Mouse (Mus musculus): Measurements from ENCODE around the gene Nasp.

Gene Nasp

DNA sequence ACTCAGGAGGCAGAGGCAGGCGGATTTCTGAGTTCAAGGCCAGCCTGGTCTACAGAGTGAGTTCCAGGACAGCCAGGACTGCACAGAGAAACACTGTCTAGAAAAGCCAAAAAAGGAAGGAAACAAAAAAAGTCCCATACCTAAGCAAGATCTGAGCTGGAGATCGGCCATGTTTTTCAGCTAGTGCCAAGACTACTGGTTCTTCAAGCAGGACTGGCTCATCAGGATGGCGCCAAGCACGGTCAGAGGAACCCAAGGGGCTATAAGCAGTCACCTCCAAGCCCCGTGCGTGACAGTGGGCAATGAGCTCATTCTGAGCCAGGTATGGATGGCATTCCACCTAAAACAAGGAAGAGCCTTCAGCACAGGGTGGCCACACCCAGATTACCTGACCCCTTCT, 11.1 kb upstream of the Nasp start:
- DNase-seq (ENCODE audit: inconsistent age in 2 of 2, low spot score in 1 of 2) = peak in 1 of 2 experiments; percentile 19

DNA sequence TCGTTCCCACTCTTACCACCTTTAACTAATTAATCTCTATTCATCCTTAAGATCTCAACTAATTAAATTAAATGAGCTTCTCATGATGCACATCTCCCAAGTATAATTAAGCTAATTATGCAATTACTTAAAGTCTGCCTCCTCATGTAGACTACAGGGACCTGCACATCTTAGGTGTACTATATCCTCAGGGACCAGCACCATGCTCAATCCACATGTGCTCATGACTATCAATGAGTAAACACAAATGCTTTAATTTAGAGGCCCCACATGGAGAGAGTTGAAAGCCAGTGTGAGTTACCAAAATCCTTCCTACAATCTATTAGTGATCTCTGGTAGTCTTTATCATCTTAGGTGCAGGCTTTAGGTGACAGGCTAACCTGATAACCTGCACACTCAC, 7.5 kb upstream of the Nasp start:
- DNase-seq (ENCODE audit: inconsistent age in 2 of 2, low spot score in 1 of 2) = peak in 1 of 2 experiments; percentile 19

DNA sequence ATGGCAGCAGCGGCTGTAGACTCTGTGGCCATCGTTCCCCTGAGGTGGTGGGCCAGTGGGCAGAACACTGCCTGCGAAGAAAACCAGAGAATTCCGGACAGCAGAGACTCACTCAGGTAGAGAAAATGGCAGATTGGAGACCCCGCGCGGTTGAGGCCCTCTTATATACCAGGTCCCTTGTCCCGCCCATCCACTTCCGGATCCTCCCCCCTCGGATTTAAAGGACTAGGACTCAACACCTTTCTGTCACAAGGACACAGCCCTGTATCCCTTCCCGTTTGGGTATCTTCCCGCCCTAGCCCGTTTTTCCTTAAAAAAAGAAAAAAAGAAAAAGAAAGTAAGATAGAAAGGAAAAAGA, 403 bp downstream of the Nasp start:
- peak; percentile 90 to 98 for DNase-seq (ENCODE audit: inconsistent age in 2 of 2, low spot score in 1 of 2)

DNA sequence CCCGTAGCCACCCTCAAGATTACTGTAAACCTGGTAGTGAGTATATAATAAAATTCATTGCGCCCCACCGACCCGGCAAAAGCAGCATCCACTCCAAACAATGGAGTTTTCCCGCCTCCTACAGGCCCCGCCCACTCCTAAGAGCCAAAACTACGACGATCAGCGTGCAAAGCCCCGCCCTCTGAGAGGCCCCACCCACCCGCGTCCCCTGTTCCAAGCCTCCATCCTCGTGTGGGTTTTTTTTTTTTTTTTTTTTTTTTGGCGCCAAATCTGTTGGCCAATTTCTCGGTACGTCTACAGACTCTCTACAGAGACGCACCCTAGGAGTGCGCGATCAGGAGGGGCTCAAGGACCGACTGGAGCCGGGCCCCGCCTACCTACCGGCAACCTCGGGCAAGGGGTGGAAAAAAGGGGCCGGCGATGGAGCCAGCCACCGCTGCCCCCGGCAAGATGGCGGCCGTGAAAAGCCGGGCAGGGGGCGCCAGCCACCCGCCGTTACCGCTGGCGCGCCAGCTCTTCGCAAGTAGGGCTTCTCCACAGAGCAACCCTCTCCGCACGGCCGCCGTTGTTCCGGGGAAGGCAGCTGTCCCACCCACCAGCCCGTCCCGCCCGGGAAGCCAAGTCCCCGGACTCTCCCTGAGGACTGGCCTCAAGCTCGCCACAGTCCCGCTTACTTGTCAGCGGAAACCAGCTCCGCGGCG, 933 bp downstream of the Nasp start:
- DNase-seq (ENCODE audit: inconsistent age in 2 of 2, low spot score in 1 of 2) = peak; percentile 80 to 93

DNA sequence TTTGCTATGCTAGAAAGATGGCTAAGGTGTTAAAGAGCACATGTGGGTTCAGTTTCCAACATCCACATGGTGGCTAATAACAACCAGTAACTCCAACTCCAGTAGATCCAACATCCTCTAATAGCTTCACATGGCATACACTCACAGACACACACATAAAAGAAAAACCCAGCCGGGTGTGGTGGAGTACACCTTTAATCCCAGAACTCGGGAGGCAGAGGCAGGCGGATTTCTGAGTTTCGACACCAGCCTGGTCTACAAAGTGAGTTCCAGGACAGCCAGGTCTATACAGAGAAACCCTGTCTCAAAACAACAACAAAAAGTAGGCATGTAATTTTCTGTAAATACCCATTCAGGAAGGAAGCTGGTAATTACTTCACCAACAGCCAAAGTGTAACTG, 2.9 kb downstream of the Nasp start:
- DNase-seq (ENCODE audit: inconsistent age in 2 of 2, low spot score in 1 of 2) = no peak

DNA sequence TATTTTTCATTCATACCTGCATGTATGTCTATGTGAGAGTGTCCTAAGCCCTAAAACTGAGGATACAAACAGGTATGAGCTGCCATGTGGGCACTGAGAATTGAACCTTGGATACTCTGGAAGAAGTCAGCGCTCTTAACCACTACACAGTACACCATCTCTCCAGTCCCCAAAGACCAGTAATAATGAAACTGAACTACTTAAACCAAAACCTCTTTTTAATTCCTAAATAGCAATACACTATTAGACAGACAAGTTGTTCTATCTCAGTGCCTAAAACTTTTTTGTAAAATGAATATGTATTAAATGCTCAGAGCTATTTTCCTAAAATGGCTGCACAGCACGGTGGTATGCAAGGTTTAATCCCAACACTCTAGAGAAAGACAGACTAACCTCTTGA, 12.5 kb downstream of the Nasp start:
- DNase-seq (ENCODE audit: inconsistent age in 2 of 2, low spot score in 1 of 2) = no peak

DNA sequence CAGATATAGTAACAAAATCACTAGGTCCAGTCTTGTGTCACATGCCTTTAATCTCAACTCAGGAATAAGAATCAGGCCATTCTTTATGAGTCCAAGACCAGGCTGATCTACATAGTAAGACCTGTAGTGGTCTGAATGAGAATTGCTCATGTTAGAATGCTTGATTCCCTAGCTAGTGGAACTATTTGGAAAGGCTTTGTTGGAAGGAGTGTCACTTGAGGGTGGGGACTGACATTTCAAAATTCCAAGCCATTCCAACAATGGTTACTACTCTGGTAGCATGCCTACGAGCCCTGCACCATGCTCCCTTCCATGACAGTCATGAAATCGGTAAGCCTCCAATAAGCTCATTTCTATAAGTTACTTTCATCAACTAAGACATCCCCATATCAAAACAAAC, 15.1 kb downstream of the Nasp start:
- DNase-seq (ENCODE audit: inconsistent age in 2 of 2, low spot score in 1 of 2) = no peak

DNA sequence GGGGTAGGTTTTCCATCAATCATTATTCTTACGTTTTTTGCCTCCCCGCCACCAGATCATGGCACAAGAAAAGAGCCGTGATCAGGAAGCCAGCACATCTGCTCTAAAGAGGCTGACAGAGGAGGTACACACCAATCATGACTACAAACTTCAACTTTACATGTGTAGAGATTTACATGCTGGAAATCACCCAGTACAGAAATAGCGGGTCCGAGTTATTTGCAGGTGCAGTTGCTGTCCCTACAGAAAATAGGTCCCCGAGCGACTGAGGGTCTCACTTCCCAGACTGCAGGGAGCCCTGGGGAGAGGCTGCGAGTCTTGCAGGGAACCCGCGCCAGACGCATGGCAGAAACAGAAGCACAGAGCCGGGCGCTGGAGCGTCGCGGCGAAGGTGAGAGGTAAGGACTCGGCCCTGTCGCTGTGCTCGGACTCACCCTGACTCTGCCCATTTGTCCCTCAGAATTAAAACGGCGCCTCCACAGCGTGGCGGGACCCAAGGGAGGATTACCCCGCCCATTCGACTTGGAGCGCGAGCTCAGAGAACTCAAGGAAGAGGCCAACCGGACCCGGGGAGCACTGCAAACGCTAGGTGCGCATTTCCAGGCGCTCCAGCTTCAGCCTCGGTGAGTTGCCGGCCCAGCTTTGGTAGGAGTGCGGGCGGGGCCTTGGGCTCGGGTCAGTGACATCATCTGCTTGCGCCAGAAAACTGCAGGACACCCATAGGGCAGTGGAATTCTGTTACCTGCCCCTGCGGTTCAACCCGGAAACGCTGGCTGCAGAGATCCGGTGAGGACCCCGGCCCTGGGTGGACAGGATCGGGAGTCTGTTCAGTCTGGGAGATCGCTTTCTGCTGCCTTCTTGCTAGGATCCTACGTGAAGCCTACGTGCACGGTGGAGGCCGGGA, 30.5 kb downstream of the Nasp start:
- peak; percentile 94 to 97 for DNase-seq (ENCODE audit: inconsistent age in 2 of 2, low spot score in 1 of 2)

DNA sequence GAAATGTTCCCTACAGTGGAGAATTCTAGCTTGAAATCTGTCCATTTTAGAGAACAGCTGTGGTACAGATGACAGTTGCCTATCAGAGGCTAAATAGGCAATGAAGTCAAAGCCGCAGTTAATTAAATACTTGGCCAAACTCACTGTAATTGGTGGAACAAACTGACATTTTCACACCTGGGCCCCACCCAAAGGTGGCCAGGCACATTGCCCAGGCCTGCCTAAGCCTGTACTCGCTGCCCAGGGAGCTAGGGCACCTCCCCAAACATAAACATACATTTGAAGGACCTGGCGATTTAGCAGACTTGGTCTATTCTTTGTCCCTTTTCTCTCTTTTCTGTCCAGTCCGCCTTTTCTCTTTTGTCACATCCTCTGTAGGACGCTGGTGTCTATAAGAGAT, 31.4 kb downstream of the Nasp start, which contains the start of gene Ccdc17:
Gene Ccdc17 (plus strand): TSS at position 276 of the 400 bp plus-strand sequence.
- DNase-seq (ENCODE audit: inconsistent age in 2 of 2, low spot score in 1 of 2) = no peak

DNA sequence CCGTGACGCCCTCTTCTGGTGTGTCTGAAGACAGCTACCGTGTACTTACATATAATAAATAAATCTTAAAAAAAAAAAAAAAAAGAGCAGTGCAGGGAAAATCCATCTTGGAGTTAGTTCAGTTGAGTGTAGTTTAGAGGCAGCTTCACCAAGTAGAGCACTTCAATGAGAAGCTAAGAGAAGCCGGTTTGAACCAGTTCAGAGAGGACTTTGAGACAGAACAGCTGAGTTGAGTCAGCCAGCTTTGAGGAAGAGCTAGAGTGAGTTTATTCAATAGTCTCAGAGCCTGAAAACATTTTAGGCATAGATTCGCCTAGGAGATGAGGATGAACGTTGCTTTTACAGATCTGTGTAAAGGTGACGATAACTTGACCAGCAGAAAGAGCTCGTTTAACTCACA, 31.9 kb downstream of the Nasp start:
- no peak for DNase-seq (ENCODE audit: inconsistent age in 2 of 2, low spot score in 1 of 2)

DNA sequence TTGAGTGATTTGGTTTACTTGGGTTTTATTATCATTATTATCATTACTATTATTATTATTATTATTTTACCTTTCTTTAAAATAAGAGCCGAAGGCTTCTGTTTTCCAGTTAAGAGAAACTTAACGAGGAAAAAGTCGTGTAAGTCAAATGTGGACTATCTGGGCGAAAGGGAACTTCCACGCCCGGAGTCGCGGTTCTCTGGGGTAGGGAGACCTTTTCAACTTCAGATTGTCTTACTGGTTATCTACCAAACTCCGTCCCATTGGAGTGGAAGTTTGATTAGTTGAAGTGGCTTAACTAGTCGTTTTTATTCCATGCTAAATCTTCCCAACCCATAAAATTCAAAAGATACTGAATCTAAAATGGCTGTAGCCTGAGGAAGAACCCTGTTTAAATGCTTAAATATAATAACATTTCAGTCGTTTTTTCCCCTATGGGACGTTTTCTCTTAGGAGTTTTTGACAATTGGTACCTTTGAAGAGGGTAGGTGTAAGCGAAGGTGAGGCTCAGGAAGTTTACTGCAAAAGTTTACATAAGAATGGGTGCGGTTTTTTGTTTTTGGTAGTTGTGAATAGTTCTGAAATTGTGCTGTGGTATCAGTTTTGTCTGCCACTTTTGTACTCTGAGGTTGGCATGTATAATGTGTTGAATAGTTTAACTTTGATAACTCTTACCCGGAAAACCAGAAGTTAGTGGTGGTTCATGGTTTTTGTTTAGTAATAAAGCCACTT, 69.4 kb downstream of the Nasp start:
- no peak for DNase-seq (ENCODE audit: inconsistent age in 2 of 2, low spot score in 1 of 2)

DNA sequence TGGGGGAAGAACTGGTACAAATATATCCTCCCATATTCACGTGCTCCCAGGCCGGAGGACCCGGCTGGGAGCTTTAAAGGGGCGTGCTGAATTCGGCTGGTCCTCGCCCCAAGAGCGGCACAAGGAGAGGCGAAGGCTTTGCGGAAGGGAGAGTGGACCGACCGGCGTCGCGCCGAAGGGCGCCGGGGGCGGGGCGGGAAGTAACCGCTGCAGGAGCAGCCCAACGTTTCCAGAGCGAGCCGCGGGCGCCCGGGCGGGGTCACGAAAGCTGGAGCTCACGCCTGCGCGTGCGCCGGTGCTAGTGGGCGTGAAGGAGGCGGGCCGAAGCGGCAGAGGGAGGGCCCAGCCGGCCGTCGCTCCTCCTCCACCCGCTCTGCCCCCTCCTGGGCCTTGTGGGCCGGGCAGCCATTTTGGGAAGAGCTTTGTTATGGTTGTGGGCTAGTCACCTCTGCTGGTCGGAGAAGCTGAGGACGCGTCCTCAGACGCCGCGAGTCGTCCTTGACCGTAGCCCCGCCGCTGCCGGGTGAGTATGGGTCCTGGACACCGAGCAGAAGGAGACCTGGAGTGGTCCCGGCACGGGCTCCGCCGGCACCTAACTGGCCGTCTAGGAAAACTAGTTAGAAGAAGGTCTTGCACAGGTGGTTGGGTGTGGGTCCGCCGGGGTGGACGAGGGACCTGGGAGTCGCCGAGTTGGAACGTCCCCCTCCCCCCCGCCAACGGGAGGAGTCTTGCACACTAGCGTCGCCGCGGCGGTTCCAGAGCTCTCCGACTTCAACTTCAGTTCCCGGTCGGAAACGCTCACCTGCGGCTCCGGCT, 70.2 kb downstream of the Nasp start, which contains the start of gene Gpbp1l1:
Gene Gpbp1l1 (plus strand): TSS at position 353 of the 816 bp plus-strand sequence.
- peak; percentile 99 for DNase-seq (ENCODE audit: inconsistent age in 2 of 2, low spot score in 1 of 2)

DNA sequence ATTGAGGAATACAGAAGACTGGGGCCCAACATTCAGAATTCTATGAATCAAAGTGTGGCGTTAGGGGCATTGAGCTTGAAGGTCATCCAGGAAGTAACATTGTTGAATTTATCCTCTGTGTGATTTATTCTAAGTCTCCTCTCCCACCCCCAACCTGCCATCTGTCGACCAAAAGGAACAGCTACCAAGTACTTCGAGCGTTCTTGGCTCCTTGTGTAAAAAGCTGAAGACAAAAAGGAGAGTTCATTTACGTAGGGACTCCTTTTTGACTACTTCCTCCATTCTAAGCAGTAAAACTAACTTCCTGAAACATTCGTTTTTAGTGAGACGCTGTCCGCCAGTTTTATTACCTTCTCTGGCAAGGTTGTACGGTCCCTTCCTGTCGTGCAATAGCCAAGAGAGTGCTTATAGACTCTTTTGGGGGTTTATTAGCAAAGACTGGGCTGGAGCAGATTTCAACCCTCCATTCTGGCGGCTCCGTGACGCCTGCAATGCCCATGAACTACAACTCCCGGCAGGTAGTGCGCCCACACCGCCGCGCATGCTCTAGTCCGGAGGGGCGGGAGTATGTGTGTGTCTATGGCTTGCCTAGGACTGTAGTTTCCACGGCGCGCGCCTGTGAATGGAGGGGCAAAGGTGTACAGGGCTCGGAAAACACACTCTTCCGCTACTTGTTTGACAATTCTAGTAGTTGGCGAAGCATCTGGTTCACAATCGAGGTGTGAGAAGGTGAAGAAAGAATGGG, 71.0 kb downstream of the Nasp start:
- DNase-seq (ENCODE audit: inconsistent age in 2 of 2, low spot score in 1 of 2) = peak; percentile 95 to 98

DNA sequence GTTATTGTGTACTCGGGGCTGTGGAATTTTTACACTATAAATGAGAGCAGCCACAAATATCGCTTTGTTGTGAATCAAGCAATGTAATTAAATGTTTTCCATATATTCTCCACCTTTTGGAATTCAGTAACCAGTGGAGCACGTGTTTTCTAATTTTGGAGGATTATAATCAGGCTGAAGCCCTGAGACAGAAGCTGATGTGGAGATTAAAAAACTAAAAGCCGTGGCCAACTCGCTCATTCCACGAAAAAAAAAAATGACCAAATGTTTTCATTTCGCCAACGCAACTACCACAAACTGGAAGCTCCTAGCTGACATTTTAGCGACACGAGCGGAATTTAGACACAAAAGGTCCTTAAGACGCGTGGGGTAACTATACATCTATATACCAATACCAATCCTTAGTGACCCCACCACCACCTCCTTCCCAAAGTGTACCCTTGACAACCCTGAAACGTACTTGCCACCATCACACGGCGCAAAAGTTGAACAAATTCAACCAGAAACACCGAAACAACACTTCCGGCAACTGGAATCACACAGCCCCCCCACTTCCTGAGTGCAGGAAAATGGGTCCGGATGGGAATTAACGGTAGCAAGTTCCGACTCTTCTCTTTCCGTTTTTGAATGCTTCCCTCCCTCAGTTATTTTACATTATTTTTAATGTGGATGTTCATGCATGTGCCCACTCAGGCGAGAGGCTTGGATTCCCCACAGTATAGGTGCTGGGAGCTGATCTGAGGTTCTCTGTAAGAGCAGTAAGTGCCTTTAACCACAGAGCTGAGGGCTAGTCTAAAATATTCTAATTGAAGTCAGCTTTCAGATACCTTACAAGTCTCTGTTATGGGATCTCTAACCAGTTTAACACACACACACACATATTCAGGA, 72.1 kb downstream of the Nasp start, which contains the start of gene Tmem69:
Gene Tmem69 (minus strand): TSS at position 524 of the 888 bp plus-strand sequence.
- DNase-seq (ENCODE audit: inconsistent age in 2 of 2, low spot score in 1 of 2) = peak; percentile 80 to 96

DNA sequence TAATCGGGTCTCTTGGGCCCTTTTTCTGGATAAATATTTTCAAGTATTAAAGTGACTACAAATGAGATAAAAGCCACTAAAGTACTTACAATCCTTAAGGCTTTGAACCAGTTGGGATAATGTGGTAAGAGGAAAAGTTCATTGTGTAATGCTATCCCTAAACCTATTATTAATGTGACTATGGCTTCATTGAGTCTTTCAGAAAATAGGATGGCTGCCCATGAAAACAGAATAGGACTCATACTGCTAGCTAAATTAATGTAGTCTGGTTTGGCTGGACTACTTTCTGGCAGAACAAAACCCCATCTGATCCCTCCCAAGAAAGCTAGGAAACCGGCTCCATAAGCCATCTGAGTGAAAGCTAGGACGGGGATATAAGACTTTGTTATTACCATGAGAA, 74.7 kb downstream of the Nasp start:
- no peak for DNase-seq (ENCODE audit: inconsistent age in 2 of 2, low spot score in 1 of 2)

All from adrenal gland, adult (tissue).